Mouse (Mus musculus) neutrophil, adult 5-6 weeks (primary cell): ENCODE data around the gene Stxbp1. TPM values are rescaled to one million over a fixed set of nuclear protein-coding genes. Genes with fewer than 3 reads are reported as not detected.
A peak's percentile ranks its signal among the peaks of the same experiment; 100 is the strongest.

ENCODE experiments used
- ATAC-seq: fragments of 151-379, 151-347 bp; 2 replicates; pipeline ENCODE4 v1.8.0; 2017; ENCODE audit warnings: mild to moderate bottlenecking, moderate TSS enrichment; ENCODE audit not compliant: insufficient number of reproducible peaks, poor library complexity, low FRiP score, severe bottlenecking; ENCODE audit errors: extremely low read depth
- total RNA-seq: library from RNA; stranded (forward); fragments of 200-1000 nt; gene quantifications from 2 replicates; pipeline ENCODE4 v1.2.3, GENCODE M21; 2017

The Stxbp1 gene
- total RNA-seq, 1 experiment from 2014 or later, result 3.3 TPM

DNA sequence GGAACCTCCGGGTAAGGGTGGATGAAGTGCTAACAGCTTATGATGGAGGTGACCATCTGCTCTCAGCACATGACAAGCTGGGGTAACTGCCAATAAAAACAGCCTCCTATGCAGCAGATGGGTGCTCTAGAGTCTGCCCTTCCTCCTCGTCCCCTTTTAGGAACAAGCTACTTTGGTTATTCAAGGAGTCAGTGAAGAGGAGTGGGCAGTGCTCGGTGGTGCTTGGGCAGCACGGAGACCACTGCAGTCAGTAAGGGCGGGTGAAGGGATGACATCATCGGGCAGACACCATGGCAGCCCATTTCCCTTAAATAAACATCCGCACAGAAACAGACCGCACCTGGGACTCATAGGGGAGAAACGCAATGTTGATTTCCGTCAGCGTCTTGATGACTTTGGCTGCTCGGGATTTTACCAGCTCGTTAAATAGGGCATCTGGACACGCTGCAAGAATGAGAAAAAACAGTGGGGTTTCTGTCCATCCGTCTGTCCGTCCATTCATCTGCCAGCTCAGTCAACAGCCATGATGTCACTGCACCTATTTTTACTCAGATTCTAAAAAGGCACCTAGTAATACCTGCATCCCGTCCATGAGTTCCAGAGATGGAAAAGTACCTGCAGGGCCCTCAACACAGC lies 30.0 kb downstream of the Stxbp1 start:
- ATAC-seq, result no peak

DNA sequence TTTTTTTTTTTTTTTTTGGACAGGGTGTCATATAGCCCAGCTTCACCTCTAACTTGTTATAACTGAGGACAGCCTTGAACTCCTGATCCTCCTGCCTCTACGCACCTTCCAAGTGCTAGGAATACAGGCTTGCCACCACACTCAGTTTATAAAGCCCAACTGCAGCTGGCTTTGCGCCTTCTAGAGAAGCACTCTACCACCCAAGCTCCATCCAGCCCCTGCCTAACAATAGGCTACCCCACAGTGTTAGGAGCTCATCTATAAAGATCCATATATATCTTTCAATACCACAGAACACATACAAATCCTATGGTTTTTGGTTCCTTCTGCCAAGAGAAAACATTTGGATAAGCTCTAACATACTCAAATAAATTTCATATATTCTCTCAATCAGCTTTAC lies 30.5 kb downstream of the Stxbp1 start:
- ATAC-seq, result no peak

DNA sequence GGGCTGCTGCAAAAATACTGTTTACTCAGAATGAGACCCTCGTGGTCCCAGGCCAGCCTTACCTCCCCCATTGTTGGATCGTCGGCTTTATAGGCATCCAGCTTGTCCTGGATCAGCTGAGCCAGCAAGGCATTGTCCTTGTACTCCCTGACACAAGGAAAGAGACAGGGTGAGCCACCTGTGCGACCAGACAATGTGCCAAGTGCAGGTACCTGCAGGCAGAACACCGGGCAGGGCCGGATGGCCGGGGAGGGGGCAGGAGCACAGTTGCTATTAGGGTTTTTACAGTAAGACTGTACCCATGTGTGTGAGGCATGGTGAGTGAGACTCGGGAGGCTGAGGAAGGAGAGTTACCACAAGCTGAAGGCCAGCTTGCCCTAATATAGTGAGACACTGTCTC lies 35.1 kb downstream of the Stxbp1 start:
- ATAC-seq, result no peak

DNA sequence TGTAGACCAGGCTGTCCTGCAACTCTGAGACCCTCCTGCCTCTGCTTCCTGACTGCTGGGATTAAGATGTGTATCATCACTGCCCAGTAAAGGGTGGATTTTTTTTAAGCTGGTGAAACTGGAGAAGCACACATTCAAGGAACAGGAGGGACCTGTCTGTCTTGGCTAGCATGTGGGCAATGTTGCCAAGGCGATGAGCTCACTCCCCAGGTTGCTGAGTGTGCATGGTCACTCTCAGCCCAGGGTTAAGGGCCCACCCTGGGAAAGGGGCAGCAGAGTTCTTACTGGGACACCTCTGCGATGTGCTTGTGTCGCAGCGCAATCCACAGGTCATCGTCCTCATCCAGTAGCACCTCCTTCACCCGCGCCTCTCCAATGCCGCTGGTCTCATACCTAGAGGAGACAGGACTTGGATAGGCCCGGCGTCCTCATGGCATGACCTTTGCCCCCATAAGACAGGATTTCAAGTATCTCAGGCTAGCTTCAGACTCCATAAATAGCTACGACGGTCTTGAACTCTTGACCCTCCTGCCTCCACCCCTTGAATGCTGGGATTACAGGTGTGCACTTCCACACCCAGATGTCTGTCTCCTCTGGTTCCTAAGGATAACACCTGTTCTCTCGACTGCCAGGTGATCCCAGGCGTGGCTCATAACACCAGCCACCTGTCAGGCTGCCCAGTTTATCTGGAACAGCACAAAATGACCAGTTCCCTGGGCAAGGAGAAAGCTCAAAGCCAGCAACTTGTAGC lies 38.1 kb downstream of the Stxbp1 start:
- no peak; the same call in 1 of the 2 replicates for ATAC-seq

DNA sequence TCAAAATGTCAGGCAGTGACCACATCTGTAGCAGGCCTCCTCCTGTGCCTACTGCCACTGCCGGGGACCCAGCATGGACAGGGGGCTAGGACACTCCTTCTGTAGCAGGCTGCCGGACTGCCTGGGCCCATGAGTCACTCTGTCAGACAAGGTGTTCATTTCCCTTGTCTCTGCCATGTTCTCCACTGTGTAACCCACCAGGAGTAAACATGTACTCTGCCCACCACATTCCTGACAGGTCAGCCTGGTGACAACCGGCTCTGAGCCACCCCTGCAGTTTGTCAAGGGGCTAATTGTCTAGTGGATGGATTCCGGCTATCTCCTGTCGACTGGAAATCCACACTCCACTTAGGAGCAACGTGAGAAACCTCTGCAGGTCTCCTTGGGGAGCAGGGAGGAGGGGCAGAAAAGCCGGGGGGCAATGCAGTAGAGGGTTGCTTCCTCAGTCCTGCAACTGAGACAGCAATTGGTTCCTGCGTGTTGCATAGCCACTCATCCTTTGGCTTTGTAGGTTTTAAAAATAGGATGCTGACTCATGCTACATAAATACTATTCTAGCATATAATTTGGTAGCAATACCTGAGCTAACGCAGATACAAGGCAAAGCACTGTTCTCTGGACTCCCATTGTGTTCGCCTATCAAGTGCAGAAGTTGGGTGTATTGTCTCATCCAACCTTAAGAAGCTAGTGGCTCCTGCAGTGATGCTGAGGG lies 48.6 kb downstream of the Stxbp1 start:
- ATAC-seq, result no peak

DNA sequence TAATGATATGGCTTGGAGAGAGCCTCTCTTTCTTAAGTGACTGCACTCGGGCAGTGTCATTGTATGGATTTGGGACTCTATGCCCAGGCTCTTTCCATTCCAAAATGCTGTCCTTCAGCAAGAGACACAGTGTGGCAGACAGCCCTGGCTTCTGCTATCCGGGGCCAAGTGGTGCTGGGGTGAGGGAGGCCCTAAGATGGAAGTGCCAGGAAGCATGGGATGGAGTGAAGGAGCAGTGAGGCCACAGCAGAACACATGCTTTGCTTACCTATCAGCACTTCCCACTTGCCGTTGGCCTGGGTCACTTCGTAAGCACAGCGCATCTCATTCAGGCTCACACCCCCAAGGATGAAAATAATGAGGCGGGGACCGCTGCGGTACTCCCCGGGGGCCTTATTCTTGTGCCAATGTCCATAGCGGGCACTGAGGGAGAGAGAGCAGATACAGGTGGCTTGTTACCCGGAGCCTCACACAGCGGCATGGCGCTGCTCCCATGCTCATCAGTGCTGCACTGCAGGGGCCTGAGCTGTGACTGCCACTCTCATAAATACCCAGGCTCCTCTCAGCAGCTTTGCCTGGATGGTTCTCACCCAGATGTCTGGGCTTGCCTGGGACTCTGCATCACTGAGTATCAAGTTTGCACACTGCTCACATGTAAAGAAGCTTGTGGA lies 51.2 kb downstream of the Stxbp1 start:
- no peak for ATAC-seq

DNA sequence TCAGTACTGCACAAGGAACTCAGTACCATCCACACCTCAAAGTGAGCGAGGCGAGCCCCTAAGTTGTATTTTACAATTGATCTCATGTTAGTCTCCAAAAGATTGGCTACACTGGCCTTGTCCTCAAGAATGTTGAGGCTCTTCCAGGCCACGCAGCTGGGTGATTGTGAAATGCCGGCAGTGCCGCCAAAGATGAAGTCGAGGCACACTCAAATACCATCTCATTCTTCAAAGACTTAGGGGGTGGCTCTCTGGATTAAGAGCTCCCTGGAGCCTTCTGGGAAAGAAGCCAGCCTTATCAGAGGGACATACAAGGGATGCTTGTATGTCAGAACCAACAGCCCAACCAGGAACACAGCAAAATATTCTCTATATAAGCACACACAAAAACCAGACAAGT lies 55.7 kb downstream of the Stxbp1 start:
- ATAC-seq, result no peak

DNA sequence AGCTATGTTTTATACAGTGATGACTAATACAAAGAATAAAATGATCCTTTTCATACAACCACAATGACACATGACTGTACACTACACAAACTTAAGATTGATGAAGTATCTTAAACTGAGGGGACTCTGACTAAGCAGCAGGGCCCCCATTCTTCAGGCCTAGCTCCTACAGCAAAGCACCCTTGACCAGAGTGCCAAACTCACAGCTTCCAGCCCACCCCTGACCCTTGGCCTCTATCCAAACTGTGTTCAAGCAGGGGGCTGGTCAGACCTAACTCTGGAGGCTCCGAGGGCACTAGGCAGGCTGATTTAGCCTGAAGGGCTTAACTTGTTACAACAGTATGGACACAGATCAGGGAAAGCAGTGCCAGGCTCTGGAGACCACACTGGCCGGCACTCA lies 58.5 kb downstream of the Stxbp1 start:
- ATAC-seq, result no peak

DNA sequence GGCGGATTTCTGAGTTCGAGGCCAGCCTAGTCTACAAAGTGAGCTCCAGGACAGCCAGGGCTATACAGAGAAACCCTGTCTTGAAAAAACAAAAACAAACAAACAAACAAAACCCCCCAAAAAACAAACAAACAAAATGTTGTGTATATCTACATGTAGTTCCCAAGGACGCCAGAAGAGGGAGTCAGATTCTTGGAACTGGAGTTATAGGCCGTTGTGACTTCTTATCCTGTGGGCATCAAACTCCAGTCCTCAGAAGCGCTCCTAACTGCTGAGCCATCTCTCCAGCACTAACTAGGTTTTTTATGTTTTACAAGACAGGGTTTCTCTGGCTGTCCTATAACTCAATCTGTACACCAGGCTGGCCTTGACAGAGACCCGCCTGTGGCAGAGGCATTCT lies 59.9 kb downstream of the Stxbp1 start:
- no peak for ATAC-seq

DNA sequence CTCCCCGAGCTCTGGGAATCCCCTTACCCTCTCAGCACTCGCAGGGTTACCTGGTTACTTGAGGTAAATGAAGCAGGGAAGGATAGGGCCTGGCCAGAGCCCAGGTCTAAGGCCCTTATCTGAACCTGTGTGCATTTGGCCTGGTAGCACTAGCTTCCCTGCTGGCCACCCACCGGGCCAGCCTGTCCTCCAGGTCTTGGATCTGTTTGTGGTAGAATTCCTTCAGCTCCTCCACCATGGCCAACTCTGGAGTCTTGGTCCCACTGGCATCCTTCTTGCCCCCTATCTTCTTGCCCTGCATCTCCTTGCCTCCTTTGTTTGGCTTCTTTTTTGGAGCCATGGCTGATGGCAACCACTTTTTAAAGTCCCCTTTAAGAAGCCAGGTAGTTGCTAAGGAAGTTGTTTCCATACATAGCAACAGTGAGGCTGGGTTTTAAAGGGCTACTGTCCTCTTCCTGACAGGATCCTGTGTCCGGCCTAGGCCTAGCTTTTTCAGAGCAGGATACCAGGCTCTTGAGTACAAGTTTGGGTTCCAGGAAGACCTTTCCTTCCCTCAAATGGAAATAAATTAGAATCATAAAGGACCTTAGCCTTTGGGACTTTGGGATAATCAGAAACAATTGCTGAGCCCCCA lies 62.9 kb downstream of the Stxbp1 start, which contains the start of gene Cfap157:
Cfap157 (minus strand) TSS at position 381 of the 634 bp plus-strand sequence.
- ATAC-seq, result no peak

DNA sequence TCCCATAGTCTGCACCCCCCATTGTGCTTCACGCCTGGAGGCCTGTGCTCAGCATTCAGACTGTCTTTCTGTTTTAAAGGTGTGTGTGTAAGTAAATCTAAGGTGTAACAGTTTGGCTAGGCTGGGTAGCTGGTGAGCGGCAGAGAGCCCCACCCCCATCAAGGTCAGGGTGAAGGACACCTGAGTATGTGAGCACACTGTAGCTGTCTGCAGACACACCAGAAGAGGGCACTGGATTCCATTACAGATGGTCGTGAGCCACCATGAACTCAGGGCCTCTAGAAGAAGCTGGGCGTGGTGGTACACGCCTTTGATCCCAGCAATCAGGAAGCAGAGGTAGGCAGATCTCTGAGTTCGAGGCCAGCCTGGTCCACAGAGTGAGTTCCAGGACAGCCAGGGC lies 65.3 kb downstream of the Stxbp1 start:
- ATAC-seq, result no peak

DNA sequence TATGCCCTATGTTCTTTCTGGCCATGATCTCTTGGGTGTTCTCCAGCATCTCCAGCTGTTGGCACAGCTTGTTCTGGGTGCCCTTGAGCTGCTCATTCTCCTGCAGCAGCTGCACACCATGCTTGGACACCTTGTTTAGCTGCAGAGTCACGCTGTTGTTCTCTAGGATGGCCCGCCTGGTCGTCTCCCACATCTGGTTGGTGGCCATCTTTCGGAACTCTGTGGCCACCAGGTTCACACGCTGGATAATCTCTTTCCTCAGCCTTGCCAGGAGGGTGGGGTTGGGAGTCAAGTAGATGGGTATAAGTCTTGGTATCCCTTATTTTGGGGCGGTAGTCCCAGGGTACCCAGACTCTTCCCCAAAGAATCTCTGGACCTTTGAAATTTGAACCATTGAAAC lies 67.3 kb downstream of the Stxbp1 start:
- no peak for ATAC-seq

DNA sequence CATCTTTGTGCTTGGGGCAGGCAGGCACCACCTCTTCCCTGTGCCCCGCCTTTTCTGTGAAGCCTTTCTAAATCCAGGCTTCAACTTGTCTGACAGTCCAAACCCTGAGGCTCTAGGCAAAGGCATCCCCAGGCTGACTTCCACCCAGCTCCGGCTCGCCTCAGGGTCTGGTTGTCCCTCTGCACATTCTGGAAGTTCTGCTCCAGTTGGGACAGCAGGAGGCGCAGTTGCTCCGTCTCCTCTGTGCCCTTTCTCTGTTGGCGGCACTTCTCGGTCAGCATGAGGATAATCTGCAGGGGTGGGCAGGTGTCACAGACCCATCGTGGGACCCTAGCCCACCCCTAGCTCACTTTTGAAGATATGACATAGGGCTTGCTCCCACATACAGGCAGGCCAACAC lies 67.9 kb downstream of the Stxbp1 start:
- ATAC-seq, result 0 out of 2 replicates have a peak, but pooled peaks have one; percentile 7

DNA sequence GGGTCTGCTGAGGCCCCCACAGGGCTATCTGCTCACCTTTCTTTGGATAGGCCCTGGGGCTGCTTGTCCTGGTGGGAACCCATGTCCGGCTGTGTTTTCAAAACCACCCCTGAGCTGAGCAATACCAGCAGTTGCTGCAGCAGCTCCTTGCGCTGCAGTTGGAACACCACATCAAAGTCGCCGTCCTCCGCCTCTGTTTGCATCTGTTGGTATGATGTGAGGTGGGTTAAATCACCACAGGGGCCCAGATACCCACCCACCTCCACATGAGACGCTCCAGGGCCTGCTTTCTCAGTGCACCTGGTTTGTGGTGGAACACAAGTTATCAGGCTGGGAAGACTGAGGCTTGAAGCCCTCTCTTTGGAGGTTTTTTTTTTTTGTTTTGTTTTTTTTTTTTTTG lies 69.0 kb downstream of the Stxbp1 start:
- ATAC-seq, result no peak

DNA sequence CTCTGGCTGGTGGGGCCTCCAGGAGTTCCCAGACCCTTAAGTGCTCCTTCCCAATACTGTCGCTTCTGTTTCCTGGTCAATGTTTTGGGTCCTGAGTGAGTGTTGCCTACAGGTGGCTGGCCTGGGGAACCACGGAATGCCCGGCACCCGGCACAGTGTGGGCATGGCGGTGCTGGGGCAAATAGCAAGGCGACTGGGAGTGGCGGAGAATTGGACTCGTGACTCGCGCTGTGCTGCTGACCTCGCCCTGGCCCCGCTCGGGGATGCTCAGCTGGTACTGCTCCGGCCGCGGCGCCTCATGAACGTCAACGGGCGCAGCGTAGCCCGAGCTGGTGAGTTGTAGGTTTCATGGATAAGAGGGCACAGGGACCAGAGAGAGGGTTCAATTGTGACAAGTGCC lies 70.9 kb downstream of the Stxbp1 start:
- no peak for ATAC-seq

DNA sequence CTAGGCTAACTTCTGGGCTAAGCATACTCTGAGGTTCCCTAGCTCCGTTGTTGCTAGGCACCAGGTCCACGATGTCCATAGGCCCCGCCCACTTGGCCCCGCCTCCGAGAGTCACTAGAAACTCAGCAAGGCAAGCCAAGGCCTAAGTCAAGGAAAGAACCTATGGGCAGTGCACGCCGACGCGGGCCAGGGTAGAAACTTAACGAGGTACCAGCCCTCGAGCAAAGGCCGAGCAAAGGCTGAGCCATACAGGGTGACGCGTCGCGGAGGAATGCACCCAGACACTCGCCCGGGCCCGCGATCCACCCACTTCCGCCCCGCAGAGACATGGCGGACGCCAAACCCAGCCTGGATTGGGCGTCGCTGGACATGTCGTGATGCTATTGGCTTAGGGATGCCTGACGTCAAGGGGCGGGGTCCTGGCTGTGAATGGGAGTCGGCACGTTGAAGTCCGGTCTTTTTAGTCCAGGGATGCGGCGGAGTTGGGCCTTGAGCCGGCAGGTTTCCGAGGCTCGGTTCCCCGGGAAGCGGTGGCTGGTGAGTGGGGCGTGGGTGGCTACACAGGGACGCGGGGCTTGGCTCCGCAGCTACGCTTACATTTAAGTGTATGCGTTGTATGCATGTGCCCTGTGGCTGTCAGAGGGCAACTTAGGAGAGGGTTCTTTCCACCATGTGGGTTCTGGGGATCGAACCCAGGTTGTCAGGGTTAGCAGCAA lies 71.5 kb downstream of the Stxbp1 start, which contains the start of the genes Ttc16 and Ptrh1:
Ttc16 (minus strand) TSS at position 275 of the 716 bp plus-strand sequence.
Ptrh1 (plus strand) TSS at position 428 of the 716 bp plus-strand sequence.
- peak; percentile 92 for ATAC-seq

DNA sequence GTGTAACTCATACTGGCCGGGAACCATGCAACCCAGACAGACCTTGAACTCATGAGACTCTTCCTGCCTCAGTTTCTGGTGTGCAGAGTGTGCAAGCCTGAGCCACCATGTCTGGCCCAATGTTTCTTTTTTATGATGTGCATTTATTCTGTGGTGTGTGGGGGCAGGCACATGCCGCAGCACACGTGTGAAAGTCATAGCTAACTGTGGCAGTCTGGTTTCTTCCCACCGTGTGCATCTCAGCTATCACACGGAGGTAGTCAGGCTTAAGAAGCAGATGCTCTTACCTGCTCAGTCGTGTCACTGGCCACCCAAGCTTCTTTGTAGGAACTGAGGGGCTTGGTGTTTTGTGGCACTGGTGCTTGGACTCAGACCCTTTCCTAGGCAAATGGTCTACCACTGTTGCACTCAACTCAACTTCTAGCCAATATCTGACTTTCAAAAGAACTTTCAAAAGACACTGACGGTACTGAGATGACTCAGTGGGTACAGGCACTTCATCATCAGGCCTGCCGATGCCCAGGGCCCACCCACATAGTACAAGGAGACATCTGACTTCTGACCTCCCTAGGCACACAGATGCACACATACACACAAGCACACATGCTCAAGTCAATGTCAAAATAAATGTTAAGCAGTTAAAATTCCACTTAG lies 74.3 kb downstream of the Stxbp1 start:
- no peak for ATAC-seq

DNA sequence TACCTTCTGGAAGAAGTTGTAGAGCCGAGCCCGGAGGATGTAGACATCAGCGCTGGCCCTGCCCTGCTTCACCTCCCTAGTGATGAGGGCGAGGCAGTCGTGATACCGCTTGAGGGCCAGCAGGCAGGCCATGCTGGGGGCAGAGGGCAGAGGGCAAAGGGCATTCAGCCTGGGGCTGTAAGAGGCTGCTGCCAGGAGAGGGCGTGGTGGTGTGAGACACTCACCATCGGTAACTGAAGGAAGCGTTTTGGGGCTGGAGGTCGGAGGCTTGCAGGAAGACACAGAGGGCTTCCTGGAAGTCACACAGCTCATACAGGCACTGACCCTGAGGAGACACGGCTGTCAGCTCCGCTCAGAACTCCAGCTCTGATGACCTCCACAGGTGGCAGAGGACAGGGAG lies 75.2 kb downstream of the Stxbp1 start:
- ATAC-seq, result no peak
